Mouse (Mus musculus) lung, postnatal 0 days (tissue): ENCODE results near the gene Stt3a. TPM values are rescaled to one million over a fixed set of nuclear protein-coding genes. Genes with fewer than 3 reads are reported as not detected.
A peak's percentile ranks its signal among the peaks of the same experiment; 100 is the strongest.

Experiments used
- ATAC-seq: fragments of 200-750 bp; cut with Nextera tagmentation; 2 replicates; pipeline ENCODE4 v1.8.0; 2017; ENCODE audit warnings: moderate library complexity
- DNase-seq: peaks from one replicate; pipeline ENCODE4 v3.0.0-alpha.2; 2016; ENCODE audit warnings: low spot score
- H3K27ac ChIP-seq: fragments of 300-500 bp; sonication (generic); 2 replicates; pipeline ENCODE4 v1.5.1; 2014; ENCODE audit warnings: antibody characterized with exemption, mild to moderate bottlenecking, low read length, mixed read lengths
- H3K27me3 ChIP-seq: fragments of 300-500 bp; sonication (generic); replicated peaks from 2 replicates; pipeline ENCODE4 v1.6.1; 2014; ENCODE audit warnings: low read length, mixed read lengths; ENCODE audit not compliant: insufficient read depth
- H3K36me3 ChIP-seq: fragments of 300-500 bp; sonication (generic); 2 replicates; pipeline ENCODE4 v1.6.1; 2014; ENCODE audit warnings: low read length, mixed read lengths; ENCODE audit not compliant: insufficient read depth
- H3K4me1 ChIP-seq: fragments of 300-500 bp; sonication (generic); 2 replicates; pipeline ENCODE4 v1.6.1; 2014; ENCODE audit warnings: antibody characterized with exemption, low read depth, low read length, mixed read lengths; ENCODE audit not compliant: insufficient read depth
- H3K4me2 ChIP-seq: fragments of 300-500 bp; sonication (generic); replicated peaks from 2 replicates; pipeline ENCODE4 v1.6.1; 2014; ENCODE audit warnings: low read depth, mild to moderate bottlenecking, low read length, moderate library complexity, mixed read lengths
- H3K4me3 ChIP-seq: fragments of 300-500 bp; sonication (generic); 2 replicates; pipeline ENCODE4 v1.5.1; 2014; ENCODE audit warnings: low read depth, low read length
- H3K9ac ChIP-seq: fragments of 300-500 bp; sonication (generic); replicated peaks from 2 replicates; pipeline ENCODE4 v1.6.1; 2014; ENCODE audit warnings: low read depth, mild to moderate bottlenecking
- H3K9me3 ChIP-seq: fragments of 300-500 bp; sonication (generic); 2 replicates; pipeline ENCODE4 v1.6.1; 2016; ENCODE audit warnings: low read length, mixed read lengths
- CTCF ChIP-seq: IDR thresholded peaks from 2 replicates; pipeline ENCODE4 v1.5.1; 2016; ENCODE audit warnings: antibody characterized with exemption, mild to moderate bottlenecking
- EP300 ChIP-seq: IDR thresholded peaks from 2 replicates; pipeline ENCODE4 v1.6.1; 2016; ENCODE audit warnings: antibody characterized with exemption, mild to moderate bottlenecking, control low read depth
- WGBS: fragments of 180-500 bp; shearing (Covaris S2); extraction: QIAGEN DNeasy Blood & Tissue Kit; methylation state at CpG from one replicate; pipeline ENCODE4 v1.1.7; 2014; 5-methylcytosine and 5-hydroxymethylcytosine counted together
- polyA plus RNA-seq: library from polyadenylated mRNA; unstranded; fragments of >200 nt; fragmentation: Nextera tagmentation; extraction: Ambion mirVana; gene quantifications from 2 replicates; pipeline ENCODE4 v1.2.1, GENCODE M21; 2015

The Stt3a gene
- polyA plus RNA-seq, 1 experiment from 2014 or later, result 138 TPM

DNA sequence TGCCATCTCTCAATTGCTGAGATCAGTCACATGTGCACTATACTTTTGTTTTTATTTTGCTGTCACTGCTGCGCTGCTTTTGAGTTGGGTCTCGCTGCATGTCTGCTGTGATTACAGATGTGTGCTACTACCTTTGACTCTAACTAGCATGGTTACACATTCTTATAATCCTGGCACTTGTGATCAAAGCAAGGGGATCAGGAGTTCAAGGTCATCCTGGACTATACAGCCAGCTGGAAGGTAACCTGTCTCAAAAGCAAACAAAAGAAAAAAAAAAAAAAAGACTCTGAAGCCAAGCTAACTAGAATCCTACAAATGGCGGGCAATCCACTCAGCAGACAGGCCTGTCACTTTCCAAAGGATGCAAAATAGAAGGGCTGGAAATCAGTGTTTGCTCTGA, 24.7 kb upstream of the Stt3a start:
- no peak for TF ChIP-seq CTCF
- no peak for TF ChIP-seq EP300
- no peak overlapping the region for H3K27ac ChIP-seq
- ATAC-seq, result no peak
- H3K36me3 ChIP-seq, result peaks cover 14% of the 10 kb centered on the region; the same call in 1 of the 2 replicates
- H3K4me3 ChIP-seq, result no peak overlapping the region
- H3K9ac ChIP-seq, result no peak overlapping the region
- H3K4me1 ChIP-seq, result peaks cover 4% of the 10 kb centered on the region; the same call in 1 of the 2 replicates
- 84% methylated on average over 3 of the region's 3 CpGs for WGBS
- no peak overlapping the region for H3K4me2 ChIP-seq
- no peaks in the 10 kb centered on the region for H3K9me3 ChIP-seq
- no peaks in the 10 kb centered on the region for H3K27me3 ChIP-seq
- no peak for DNase-seq

DNA sequence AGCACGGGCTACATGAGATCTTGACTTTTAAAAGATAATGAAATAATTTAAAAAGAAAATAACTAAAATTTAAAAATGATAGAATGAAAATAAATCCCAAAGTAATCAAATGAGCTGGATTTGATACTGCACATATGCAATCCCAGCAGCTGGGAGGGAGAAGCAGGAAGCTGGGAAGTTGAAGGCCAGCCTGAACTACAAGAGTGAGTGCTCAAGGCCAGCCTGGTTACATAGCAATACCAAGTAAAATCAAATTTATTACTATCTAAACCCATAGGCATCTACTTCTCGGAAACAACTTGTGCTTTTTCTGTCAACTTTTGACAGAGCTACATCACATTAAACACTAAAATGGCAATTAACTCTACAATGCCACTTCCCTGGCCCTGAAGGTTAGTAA, 16.4 kb upstream of the Stt3a start:
- 81% methylated on average over 2 of the region's 2 CpGs for WGBS
- Histone ChIP-seq H3K4me2 (no peak overlapping the region), H3K4me3 (no peak overlapping the region), H3K36me3 (peaks cover 47% of the 10 kb centered on the region), H3K9ac (no peak overlapping the region), H3K27ac (no peak overlapping the region), H3K4me1 (no peaks in the 10 kb centered on the region), H3K9me3 (no peaks in the 10 kb centered on the region), H3K27me3 (no peaks in the 10 kb centered on the region)
- ATAC-seq, result no peak
- no peak for DNase-seq
- no peak for TF ChIP-seq CTCF
- no peak for TF ChIP-seq EP300

DNA sequence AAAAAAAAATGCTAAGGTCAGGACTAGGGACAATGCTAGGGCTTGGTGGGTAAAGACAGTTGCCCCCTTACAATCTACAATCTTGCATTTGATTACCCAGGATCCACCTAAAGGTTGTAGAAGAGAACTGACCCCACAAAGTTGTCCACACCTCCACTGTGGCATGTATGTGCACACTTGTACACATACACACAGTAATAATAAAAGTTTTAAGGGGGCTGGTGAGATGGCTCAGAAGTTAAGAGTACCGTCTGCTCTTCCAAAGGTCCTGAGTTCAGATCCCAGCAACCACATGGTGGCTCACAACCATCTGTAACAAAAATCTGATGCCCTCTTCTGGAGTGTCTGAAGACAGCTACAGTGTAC, 1.6 kb upstream of the Stt3a start:
- Histone ChIP-seq H3K9me3 (no peaks in the 10 kb centered on the region), H3K36me3 (no peaks in the 10 kb centered on the region), H3K4me1 (peaks cover 8% of the 10 kb centered on the region; the same call in 1 of the 2 replicates), H3K4me3 (no peak overlapping the region), H3K9ac (no peak overlapping the region), H3K27ac (no peak overlapping the region), H3K27me3 (no peaks in the 10 kb centered on the region), H3K4me2 (no peak overlapping the region)
- DNase-seq (no peak), ATAC-seq (no peak)
- 94% methylated on average over 1 of the region's 1 CpGs for WGBS
- TF ChIP-seq CTCF (no peak), EP300 (no peak)

DNA sequence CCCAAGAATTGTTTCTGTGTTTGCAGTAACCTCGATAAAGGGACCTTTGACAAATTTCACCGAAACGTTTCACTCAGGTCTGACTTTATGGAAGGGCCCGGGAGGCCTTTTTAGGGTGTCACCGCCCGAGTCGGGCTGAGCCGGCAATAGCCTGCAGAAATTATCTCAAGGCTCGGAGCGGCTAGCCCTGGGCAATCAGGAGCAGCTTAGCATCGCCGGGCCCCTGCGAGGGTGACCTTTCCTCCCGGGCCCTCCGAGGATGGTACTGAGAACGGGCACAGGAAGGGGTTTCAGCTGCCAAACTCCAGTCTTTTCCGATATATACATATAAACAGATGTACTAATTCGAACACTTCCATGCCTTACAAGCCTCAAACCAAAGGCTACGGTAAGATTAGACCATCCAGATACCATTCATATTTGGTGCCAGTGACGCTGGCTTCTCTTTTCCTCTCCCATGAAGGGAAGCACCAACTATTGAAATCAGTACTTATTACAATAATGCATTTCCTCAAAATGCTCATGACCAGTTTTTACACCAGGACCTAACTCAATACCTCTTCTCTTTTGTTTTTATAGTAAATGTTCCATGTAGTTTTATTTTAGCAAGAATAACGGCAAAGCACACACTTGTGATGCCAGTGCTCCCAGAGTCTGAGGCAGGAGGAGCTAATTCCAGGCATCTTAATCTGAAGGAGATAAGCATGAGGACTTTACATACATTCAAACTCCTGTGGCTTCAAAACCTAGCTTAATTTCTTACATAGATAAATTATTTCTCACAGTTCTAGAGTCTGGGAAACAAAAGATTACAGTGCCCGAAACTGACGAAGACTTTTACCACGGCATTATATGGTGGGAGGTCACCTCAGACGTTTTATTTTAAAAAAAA, 923 bp upstream of the Stt3a start:
- peak; percentile 24 for ATAC-seq
- TF ChIP-seq CTCF (no peak), EP300 (0 out of 2 replicates have a peak, but pooled peaks have one; percentile 12)
- DNase-seq, result peak; percentile 68
- Histone ChIP-seq H3K36me3 (no peaks in the 10 kb centered on the region), H3K4me2 (peak overlapping the region; percentile 84), H3K4me1 (peaks cover 8% of the 10 kb centered on the region; the same call in 1 of the 2 replicates), H3K9ac (peak overlapping the region; percentile 74), H3K27me3 (no peaks in the 10 kb centered on the region), H3K27ac (peak overlapping the region; percentile 94), H3K4me3 (peak overlapping the region; percentile 61), H3K9me3 (no peaks in the 10 kb centered on the region)
- 10% methylated on average over 25 of the region's 25 CpGs for WGBS

DNA sequence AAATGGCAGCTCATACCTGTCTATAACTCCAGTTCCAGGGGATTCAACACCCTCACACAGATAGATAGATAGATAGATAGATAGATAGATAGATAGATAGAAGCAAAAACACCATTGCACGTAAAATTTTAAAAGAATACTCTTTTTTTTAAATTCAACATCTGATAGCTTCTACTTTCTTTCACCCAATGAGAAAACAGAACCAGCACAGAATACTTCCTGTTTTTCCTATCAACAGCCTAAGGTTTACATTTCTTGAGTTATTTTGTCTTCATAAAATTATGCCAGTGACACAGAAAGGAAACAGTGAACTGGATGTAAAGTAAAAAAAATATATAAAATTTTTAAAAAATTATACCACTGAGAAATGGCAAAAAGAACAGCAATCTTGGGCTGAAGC, 3.1 kb downstream of the Stt3a start:
- TF ChIP-seq CTCF (no peak), EP300 (no peak)
- WGBS, result 84% methylated on average over 1 of the region's 1 CpGs
- no peak overlapping the region for H3K9ac ChIP-seq
- H3K36me3 ChIP-seq, result no peaks in the 10 kb centered on the region
- H3K27ac ChIP-seq, result no peak overlapping the region
- H3K27me3 ChIP-seq, result no peaks in the 10 kb centered on the region
- DNase-seq (no peak), ATAC-seq (no peak)
- H3K4me2 ChIP-seq, result no peak overlapping the region
- no peaks in the 10 kb centered on the region for H3K9me3 ChIP-seq
- H3K4me1 ChIP-seq, result peaks cover 8% of the 10 kb centered on the region; the same call in 1 of the 2 replicates
- no peak overlapping the region for H3K4me3 ChIP-seq

DNA sequence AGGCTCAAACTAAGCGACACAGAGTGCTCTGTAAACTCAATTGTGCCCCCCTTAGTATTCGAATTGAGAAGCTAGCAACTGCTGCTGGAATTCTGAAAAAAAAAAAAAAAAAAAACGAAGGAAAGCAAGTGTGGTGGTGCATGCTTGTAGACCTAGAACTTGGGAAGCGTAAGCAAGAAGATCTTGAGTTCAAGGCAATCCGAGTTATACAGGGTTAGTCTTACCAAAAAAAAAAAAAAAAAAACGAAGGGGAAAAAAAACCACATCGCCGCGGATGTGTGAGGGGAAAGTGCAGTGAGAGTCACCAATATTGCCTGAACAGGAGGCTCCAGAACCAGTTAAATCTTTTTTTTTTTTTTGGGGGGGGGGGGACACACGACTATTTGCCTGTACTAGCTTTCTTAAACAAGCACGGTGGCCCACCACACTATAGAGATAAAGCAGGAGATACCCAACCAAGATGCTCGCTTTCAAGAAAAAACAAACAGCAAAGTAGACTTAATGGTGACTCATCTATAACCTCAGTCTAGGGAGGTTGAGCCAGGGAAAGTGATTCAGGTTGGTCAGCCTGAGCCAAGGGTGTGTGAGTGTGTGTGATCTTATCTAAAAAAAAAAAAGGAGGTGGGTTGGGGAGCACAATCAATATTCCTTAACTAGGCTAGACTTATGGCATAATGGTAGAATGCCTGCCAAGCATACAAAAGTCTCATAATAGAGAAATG, 40.3 kb downstream of the Stt3a start, which contains the start of gene Chek1:
Gene Chek1 (minus strand): TSS at position 32 of the 722 bp plus-strand sequence.
- Histone ChIP-seq H3K9ac (peak within 1 kb of the TSS; percentile 29), H3K4me2 (peak within 1 kb of the TSS; percentile 99), H3K27ac (peak within 1 kb of the TSS; percentile 44), H3K27me3 (no peaks in the 10 kb centered on the region), H3K9me3 (no peaks in the 10 kb centered on the region), H3K36me3 (0 out of 2 replicates have a peak, but pooled peaks cover under 1% of the 10 kb centered on the region), H3K4me1 (no peaks in the 10 kb centered on the region; the same call in 1 of the 2 replicates), H3K4me3 (peak within 1 kb of the TSS; percentile 61)
- DNase-seq (peak; percentile 15), ATAC-seq (no peak)
- 2% methylated on average over 12 of the region's 12 CpGs for WGBS
- no peak for TF ChIP-seq EP300
- no peak for TF ChIP-seq CTCF
